8 mouse cellular contexts compared by ENCODE assay signal in genomic region chr10:128410560-128410845, GRCm38 (mm10). TPM values are rescaled to one million over a fixed set of nuclear protein-coding genes. Genes with fewer than 3 reads are reported as not detected.
A peak's percentile ranks its signal among the peaks of the same experiment; 100 is the strongest.
DNase-seq lines count a peak whose midpoint lies in the region; ATAC-seq and TF ChIP-seq lines count a peak whose summit lies in the region.

No protein-coding gene starts in this region.

- no peak for DNase-seq in cerebellum, adult 2 months
- DNase-seq in cerebellum, postnatal 10 days: no peak
- peak; percentile 23 for DNase-seq in thymus, postnatal 0 days (ENCODE audit: low spot score)
- DNase-seq in thymus, postnatal 36 days: no peak
- DNase-seq in kidney, postnatal 36 days: peak; percentile 19 to 20
- peak; percentile 20 for DNase-seq in splenic B cell, adult 2 months (ENCODE audit: low read depth, low spot score)
- DNase-seq in left cerebral cortex, adult 9 months (ENCODE audit: low spot score in 2 of 2): no peak

- peaks cover 8% of the 10 kb centered on the region for H3K36me3 ChIP-seq in splenic B cell, adult 2 months (ENCODE audit: control insufficient read depth, insufficient read depth, low read length, poor library complexity, severe bottlenecking)

- no peak for TF ChIP-seq POLR2A in cerebellum, adult 2 months (IDR thresholded peaks at IDR 0.05; ENCODE audit: borderline replicate concordance, insufficient read depth, low read length)

- H3K27ac ChIP-seq in cerebellum, adult 2 months (ENCODE audit: insufficient read depth, low read length): no peak overlapping the region

- H3K27me3 ChIP-seq in cerebellum, adult 2 months (ENCODE audit: control insufficient read depth, insufficient read depth, low read length): no peaks in the 10 kb centered on the region
- no peaks in the 10 kb centered on the region for H3K27me3 ChIP-seq in splenic B cell, adult 2 months (ENCODE audit: control insufficient read depth, insufficient read depth, low read length, poor library complexity, severe bottlenecking)

- H3K4me3 ChIP-seq in cerebellum, adult 2 months (replicated peaks; ENCODE audit: insufficient read depth, low read depth, low read length): peak overlapping the region; percentile 81

- no peak for TF ChIP-seq CTCF in cerebellum, adult 2 months (IDR thresholded peaks at IDR 0.05; ENCODE audit: borderline replicate concordance, insufficient read depth, low read depth, low read length)

- WGBS in cerebellum, adult 2 months: 20% methylated on average over 4 of the region's 4 CpGs

- H3K4me1 ChIP-seq in cerebellum, adult 2 months (ENCODE audit: control insufficient read depth, insufficient read depth, low read length): peaks cover 10% of the 10 kb centered on the region

- no peak for ATAC-seq in cerebellum, adult (ENCODE audit: insufficient number of reproducible peaks, low FRiP score, low TSS enrichment)

RNA-seq across cellular contexts. Expression of gene Nabp2, which starts 0.8 kb away (rescaled TPM):
- polyA plus RNA-seq in cerebellum, adult 2 months (2012; rRNA removed): 78.9 and 83.6 TPM in 2 replicates
- polyA plus RNA-seq in thymus, postnatal 0 days (2015; fragmentation: Nextera tagmentation; extraction: Ambion mirVana): 59.0 and 68.0 TPM in 2 replicates

RNA-seq across cellular contexts. Expression of gene Rnf41, which starts 1.0 kb away (rescaled TPM):
- polyA plus RNA-seq in cerebellum, adult 2 months (2012; rRNA removed): 88.0 and 90.5 TPM in 2 replicates
- polyA plus RNA-seq in thymus, postnatal 0 days (2015; fragmentation: Nextera tagmentation; extraction: Ambion mirVana): 30.0 and 31.7 TPM in 2 replicates

RNA-seq across cellular contexts. Expression of gene Slc39a5, which starts 9.5 kb away (rescaled TPM):
- polyA plus RNA-seq in cerebellum, adult 2 months (2012; rRNA removed): 0.13 TPM in 1 of 2 replicates, not detected in the other
- polyA plus RNA-seq in thymus, postnatal 0 days (2015; fragmentation: Nextera tagmentation; extraction: Ambion mirVana): 0.38 and 0.44 TPM in 2 replicates

RNA-seq across cellular contexts. Expression of gene Ankrd52, which starts 33.6 kb away (rescaled TPM):
- 40.6 and 41.6 TPM in 2 replicates for polyA plus RNA-seq in cerebellum, adult 2 months (2012; rRNA removed)
- polyA plus RNA-seq in thymus, postnatal 0 days (2015; fragmentation: Nextera tagmentation; extraction: Ambion mirVana): 7.4 and 9.9 TPM in 2 replicates

RNA-seq across cellular contexts. Expression of gene Coq10a, which starts 41.7 kb away (rescaled TPM):
- polyA plus RNA-seq in cerebellum, adult 2 months (2012; rRNA removed): 115 and 117 TPM in 2 replicates
- polyA plus RNA-seq in thymus, postnatal 0 days (2015; fragmentation: Nextera tagmentation; extraction: Ambion mirVana): 17.1 and 21.8 TPM in 2 replicates

Comparison
In these comparisons a context has a peak if more than half of its experiments do, and no peak if none do; other contexts are left out.
1. DNase-seq: peak in thymus, postnatal 0 days (single experiment), kidney, postnatal 36 days (2 of 2) and splenic B cell, adult 2 months (single experiment); none in cerebellum, adult 2 months (0 of 2), cerebellum, postnatal 10 days (0 of 2), thymus, postnatal 36 days (0 of 2) and left cerebral cortex, adult 9 months (0 of 2).